Mouse (Mus musculus) right cerebral cortex, adult 2 months (tissue): ENCODE results near the gene Gm765.

Source experiments
- DNase-seq, 2 experiments: peaks; one replicate each; pipeline ENCODE4 v3.0.0; 2021 to 2022; ENCODE audit warnings: low spot score in 2 of 2

Gm765 gene

DNA sequence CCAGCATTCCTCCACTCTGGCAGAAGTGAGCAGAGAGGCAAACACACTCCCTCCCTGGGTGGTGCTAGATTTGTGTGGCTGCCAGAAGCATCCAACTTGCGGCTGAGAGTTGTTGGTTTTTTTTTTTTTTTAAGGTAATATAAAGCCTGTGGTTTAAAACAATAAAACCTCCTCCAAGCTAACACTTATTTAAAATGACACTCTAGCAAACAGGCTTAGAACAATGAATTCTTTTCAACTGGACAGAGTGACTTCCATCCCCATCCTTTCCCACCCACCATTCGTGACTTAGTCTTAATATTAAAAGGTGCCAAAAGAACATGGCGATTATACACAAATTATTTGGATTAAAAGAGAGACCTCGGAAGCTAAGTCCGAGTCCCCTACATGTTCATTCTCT lies at the start of gene Gm765:
Gene Gm765, minus strand, starts transcription at position 101 of the 400 bp plus-strand sequence.
- no peak for DNase-seq

DNA sequence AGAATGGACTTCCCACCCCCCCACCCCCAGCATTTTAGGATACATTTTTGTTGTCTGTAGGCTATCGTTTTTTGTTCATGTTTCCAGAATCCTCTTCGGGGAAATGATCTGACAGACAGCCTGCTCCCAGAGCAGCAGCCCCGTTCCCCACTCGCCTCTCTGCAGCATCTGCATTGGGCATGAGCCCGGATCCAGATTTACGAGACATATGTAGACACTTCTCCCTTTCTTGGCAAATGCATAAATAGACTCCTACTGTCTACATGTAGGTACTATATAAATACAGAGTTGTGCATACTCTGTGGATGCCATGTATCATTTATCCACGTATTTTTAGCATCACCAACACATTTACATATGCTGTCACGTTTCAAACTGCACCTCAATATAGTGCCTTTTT lies 42.9 kb upstream of the Gm765 start:
- peak; percentile 27 to 47 for DNase-seq

DNA sequence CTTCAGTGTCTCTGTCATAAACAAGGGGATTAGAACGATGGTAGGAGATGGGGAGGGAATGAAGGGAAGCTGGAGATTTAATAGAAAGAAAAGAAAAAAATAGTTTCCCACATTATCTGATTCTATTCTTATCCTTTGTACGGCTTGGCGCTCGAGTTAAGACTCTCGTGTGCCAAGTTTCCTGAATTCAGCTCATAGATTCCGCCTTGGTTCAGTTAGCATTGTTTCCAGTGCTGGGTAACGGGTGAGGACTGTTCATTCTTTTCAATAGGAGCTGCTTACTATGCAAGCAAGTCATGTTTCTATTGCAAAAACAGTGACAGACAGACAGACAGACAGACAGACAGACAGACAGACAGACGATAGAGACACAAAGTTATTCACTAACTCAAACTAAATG lies 41.9 kb upstream of the Gm765 start:
- peak in 1 of 2 experiments; percentile 15 for DNase-seq

DNA sequence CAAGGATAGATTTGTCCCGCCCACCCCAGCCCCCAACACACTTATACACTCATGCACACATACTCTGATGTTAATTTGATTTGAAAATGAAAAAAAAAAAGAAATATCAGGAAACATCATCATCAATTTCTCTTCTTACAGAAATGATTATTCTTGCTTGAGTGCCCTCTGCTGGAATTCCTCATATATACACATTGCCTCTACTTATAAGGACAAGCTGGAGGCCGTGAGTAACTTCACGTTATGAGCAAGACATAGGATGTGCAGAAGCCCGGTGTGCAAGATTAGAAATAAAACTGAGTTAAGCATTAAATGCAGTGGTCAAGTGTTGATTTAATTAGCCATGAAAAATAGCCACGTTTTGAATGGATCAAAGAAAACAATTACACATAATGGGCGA lies 40.9 kb upstream of the Gm765 start:
- DNase-seq, result peak; percentile 50 to 63

DNA sequence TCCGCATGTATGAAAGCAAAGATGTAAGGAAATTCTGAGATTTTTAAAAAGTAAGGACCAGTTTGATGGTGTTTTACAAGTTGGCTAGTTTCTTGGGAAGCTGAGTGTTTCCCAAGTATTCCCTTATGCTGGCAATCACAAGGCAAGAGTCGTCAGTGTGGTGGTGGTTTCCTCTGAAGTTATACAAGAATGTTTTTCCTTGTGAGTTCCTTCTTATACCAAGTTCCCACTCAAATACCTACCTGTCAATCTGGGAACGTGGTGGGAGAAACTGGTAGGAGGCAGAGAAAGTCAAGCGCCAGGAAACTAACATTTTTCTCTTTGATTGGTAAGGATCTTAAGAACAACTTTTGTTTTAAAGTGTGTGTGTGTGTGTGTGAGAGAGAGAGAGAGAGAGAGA lies 23.6 kb upstream of the Gm765 start:
- no peak for DNase-seq

DNA sequence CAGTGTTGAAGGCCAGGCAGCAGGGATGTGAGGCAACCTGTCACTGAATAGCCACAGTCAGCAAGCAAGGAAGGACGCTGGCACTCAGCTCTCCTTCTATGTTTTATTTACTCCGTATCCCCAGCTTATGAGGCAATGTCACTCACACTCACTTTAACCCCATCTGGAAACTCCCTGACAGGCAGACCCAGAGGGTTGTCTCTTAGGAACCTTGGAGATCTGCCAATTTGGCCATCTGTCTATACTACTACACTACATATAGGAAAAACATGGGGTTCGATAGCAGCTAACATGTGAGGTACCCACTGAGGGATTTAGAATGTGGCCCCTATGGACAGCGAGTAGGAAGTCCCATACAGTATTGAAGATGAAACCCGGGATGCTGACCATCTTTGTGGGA lies 12.7 kb upstream of the Gm765 start:
- no peak for DNase-seq

DNA sequence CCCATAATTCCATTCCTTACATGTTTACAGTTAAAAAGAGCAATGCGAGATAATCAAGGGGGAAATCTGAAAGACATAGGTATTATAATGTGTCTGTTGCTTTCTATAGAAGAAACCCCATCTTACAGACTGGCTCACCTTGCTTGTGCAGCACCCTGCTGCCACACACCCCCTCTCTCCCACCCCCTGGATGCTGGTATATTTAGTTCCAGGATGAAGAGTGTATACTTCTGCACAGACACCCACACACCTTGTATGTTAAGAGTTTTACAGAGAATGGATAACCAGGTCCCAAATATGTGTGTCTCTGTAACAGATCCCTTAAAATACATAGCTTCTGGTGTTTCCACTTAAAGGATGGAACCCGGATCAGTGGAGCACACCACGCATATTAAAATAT lies 10.7 kb upstream of the Gm765 start:
- DNase-seq, result peak; percentile 27

DNA sequence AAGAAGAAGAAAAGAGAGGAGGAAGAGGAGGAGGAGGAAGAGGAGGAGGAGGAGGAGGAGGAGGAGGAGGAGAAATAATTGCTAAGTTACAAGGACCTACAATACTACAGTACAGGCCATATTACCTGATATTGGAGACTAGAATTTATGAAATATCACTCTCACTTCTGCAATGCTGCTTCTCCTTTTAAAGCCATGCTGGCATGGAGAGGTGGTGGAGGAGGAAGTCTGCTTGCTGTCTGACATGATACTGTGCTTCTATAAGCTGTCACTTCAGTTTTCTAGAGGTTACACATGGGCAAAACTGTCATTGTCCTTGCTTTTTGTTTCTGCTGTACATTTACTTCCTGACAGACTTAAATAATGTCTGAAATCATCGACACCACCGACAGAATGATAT lies 9.8 kb downstream of the Gm765 start:
- no peak for DNase-seq

DNA sequence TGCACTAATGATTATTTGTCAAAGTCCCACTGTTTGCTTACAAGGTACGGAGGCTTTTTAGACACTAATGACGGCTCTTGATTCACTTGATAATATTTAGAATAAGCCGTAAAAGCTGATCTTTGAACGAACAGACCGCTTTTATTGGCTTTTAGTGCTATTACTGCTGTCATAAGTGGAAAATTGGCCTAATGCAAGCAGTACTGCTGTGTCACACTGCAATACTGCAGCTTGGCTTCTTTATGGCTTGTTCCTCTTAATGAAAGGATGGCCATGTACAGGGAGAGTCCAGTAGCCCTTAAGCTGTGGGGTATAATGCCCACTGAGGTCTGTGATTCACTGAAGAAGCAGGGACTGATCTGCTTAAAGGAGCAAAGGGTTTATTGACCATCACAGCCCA lies 30.9 kb downstream of the Gm765 start:
- DNase-seq, result no peak

DNA sequence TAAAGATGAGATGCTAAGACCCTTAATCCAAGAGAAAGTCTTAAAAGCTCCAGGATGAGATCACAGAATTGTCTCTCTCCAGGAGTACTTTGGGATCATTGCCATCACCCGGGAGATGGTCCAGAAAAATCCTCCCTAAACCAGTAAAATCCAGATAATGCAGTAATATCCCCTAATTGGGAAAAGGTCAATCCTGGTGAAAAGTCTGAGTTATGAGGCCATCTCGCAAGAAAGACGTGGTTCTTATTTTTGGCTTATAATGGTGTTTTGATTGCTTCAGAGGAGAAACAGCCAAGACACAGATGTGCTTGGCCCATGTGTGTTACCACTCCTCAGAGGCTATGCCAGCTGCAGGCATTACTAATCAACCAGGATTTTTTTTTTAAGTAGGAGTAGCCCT lies 34.9 kb downstream of the Gm765 start:
- no peak for DNase-seq

DNA sequence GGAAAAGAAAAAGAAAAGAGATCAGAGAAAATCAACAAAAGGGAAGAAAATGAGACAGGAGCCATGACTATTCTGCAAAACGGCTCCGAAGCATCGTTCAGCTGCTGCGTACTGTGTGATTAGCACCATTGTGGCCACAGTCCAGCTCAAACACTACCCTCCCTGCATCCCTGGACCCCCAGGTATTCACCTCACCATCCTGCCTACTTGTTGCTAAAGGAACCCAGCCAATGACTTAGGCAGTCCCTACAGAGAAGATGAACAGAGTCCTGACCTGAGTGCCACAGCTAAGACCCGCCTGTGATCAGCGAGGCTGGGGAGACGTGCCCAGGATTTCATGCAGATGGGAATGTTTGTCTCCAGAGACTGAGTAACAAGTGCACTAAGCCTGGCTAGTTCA lies 35.4 kb downstream of the Gm765 start:
- no peak for DNase-seq

DNA sequence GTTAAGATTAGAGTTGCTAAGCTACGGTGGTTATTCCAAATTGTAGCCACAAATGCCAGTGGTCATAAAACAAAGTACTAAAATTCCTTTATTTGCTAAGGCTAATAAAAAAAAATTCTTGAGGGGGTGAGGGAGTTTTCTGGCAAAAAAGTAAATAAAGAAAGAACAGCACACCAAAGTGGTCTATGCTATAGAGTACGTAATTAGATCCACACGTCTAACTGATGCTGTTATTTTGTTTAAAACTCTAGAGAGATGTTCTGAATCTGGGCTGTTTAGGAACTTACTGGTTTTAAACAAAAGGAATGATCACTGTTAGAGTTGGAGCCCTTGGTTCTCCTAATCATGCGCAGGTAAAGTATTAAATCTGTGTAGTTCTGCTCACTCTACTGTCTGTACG lies 50.5 kb downstream of the Gm765 start:
- DNase-seq, result no peak

DNA sequence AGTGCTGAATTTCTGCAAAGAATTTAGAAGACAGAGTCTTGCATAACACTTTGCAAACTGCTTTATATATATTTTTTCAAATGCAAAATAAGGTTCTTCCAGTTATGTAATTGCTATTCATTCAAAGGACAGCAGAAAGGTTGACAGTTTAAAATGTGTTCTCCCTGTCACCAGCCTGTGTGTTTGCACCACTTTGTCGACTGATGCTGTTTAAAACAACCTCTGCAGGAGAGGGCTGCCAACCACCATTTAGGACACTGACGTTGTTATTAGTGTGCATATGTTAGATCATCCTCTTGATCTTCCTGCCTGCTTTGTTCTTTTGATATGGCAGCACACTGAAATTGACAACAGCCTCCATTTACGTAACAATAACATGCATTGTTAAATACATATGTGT lies 54.2 kb downstream of the Gm765 start:
- DNase-seq, result peak; percentile 26 to 44

DNA sequence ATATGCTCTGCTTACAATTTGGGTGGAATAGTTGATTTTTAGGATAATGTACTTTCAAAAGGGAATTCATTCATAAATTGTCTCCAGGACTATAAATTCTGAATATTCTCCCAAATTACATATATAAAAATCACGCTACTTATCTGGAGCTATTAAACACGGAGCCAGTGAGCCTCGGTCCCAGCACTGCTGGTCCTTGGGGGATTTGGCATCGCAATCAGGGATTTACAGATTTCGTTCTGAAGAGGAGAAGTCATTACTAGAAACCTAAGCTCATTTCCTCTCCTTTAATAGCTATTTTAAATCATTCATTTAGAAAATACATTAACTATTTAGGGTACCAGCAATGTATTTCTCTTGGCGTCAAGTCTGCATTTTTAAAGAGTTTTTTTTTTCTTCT lies 55.0 kb downstream of the Gm765 start:
- DNase-seq, result no peak

DNA sequence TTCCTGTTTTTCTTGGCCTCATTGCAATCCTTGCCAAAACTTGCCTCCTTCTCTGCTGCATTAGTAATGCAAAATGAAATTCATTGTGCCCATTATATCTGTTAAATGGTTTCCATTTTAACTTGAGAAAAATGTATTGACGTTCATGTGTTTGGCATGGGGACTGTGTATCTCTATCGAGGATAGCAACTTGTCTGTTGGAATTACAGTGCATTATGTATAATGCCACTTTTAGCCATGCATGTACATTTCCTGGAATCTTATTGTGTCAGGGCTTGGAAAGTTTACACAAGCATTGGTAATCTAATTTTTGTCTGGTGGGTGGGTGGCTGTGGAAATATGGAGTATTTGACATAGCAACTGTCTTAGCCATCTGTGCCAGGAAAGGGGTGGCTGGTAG lies 57.4 kb downstream of the Gm765 start:
- DNase-seq, result peak; percentile 12 to 18

DNA sequence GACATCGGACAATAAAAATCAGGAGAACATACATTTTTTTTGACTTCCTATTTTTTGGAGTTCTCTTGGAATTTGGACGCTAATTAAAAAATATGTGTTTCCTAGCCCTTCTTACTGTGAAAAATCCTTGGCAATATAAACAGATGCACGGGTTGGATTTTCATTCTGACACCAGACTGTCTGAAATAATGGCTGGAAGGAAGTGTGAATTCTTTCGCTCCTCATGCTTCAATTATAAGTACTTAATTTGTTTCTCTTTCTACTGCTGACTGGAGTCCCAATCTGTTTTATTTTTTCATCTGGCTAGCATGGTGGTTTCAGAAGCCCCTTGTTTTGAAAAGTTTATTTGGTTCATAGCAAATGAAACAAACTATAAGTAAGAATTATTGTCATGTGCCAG lies 59.8 kb downstream of the Gm765 start:
- DNase-seq, result no peak

DNA sequence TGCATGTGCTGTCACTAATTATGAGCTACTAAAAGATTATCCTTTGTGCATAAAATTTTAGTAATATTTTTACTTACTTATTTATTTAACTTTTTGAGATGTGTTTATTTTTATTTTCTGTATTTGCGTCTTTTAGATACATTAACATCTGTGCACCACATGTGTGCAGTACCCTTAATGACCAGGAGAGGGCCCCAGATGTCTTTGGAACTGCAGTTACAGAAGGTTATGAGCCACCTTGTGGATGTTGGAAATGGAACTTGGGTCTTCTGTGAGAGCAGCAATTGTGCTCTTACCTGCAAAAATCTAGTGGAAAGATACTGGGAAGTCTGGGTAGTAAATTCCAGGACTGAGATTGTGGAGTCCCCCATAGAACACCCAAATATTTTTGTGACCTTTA lies 71.0 kb downstream of the Gm765 start:
- peak in 1 of 2 experiments; percentile 26 for DNase-seq

DNA sequence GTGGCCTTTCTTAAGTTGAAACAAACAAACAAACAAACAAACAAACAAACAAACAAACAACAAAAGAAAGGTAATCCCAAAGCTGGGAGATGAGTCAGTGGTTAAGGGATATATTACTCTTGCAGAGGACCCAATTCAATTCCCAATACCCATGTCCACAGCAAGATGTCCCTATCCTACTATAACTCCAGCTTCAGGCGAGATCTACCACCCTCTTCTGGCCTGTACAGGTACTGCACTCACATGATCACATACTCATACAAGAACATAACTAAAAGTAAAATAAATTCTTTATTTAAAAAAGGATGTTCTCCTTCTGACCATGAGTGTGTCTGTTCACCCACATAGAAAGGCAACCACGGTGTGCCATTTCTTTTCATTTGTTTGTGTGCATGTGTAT lies 79.6 kb downstream of the Gm765 start:
- DNase-seq, result no peak

DNA sequence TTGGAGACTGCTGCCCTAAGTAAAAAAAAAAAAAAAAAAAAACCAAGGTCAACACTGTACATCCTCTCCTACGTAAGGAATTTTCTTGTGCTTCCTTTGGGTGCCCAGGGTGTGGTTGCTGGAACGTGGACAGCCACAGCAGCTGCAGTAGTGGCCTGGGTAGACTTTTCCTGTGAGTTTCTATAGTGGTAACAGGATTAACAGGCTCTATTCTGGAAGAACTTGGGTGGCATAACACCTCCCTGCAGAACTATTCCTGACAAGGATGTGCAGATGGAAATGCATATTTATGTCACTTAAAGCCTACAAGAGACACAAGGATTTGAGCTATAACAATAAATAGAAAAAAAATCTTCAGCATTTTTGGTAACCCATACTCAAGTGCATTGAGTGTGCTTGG lies 83.5 kb downstream of the Gm765 start:
- peak; percentile 50 to 59 for DNase-seq

DNA sequence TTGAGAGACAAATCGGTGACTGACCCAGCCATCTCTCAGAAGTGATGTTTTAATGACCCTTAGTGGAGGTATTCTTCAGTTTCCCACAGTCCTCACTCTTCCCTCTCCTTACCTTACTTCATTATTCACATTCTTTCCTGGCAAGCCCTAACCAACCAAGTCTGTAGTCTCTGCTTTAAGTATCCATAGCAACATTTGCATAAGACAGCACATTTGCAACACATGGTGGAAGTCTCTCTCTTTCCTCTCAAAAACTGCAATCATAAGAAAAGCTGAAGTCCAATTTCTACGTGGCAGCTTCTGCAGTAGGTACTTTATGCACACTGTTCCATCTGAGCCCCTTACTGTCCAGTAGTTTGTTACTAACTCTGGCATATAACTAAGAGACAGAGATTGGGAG lies 96.1 kb downstream of the Gm765 start:
- no peak for DNase-seq

DNA sequence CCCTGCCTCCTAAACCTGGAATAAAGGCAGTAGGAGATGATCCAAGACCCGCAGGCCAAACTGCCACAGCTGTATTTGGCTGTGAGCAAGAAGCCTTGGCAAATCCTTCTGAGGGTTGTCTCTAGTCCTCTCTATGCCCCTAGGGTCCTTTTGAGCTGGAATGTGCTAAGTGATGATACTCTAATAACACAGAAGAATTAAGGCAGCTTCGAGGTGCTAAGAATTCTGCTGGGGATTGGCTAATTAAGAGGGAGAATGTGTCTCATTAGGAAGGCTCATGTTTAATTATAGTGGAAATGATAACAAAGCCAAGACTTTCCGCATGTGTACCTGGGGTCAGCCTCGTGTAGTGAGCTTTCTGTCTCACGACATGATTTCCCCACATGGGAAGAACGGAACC lies 99.4 kb downstream of the Gm765 start:
- DNase-seq, result no peak

DNA sequence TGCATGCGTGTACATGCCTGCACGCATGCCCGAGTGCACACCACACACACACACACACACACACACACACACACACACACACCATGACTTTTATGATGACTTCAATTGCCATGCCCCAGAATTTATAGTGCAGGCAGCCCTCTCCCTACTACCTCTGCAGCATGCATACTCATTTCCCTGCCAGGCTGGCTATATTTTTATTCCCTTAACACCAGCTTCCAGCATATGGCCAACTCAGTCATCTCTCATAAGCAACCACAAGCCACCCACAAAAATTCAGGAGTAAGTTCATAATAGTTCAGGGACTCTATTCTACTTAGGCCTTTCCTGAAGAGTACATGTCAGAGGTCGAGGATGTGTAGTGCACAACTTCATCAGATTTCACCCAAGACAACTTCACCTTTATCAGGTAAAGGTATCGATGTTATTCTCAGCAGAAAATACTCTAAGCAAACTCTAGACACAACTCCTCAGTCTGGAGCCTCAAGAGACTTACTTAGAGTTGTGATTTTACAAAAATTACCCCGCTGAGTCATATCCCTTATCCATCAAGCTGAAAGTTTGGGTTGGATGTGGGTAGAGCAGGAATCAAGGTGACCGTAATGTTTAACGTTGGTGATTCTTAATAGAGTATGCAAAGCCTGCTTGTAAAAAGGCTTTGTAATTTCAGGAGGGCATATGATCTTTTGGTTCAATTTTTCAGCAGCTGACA lies 101.8 kb downstream of the Gm765 start:
- DNase-seq, result peak; percentile 45

DNA sequence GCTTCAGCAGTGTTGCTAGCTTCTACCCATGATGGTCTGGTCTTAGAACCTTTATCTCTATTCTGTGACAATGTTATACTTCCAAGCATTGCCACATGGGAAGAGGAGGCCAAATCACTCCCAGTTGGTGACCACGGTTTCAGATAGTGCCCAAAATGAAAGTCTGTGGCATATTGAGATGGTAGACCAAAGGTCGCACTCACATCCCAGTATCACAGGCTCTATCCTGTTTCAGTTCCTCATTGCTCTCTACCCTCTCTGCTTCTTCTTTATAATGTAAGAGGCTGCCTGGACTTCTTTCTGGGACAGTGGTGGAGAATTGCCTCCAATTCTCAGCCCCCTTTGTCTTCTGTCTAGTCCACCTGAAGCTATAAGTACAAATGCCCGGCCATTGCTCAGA lies 108.5 kb downstream of the Gm765 start:
- no peak for DNase-seq

DNA sequence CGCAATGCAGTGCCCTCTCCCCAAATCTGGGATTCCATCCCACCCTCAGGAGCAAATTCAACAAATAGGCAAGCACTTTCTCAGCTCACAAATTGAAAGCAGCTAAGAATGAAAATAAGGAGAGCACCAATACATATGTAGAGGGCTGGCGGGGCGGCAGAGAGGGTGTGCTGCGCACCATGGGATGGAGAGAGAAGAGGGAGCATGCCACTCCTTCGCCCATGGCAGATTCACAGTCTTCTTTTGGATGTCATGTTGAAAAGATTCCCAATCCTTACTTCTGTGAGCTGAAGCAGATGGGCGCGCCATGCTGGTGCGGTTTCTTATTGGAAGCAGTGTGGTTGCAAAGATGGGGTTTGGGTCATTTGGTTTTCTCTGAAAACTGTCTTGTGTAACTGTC lies 118.6 kb downstream of the Gm765 start:
- DNase-seq, result no peak
